ENCODE assay signal across 15 mouse cellular contexts in the genomic region with DNA sequence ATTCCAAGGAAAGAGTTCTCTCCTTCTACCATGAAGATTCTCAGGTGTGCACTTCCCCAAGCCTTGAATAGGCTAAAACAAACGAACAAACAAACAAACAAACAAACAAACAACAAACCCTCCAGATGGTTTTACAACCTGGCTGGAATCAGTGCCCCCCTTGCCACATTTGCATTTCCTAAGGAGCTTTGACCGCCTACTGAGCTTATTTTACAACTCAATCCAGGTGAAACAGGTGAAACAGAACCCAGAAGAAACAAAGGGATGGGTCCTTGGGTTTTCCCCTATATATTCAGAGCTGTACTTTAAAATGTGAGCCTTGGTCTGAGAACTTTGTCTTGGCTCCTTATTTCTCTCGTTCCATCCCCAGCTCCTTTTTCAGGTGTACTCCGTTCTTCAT. TPM values are rescaled to one million over a fixed set of nuclear protein-coding genes. Genes with fewer than 3 reads are reported as not detected.
DNase-seq lines count a peak whose midpoint lies in the region.
"Had no signal": no experiment of that assay in that cellular context is flagged by ENCODE, and none has a peak within 500 bp of the region (broad histone marks: within the 10 kb centered on the region; RNA-seq: fewer than 3 reads in every experiment).

No protein-coding gene starts in this region.

- DNase-seq in heart, adult 11 months, result peak; percentile 21
- DNase-seq in heart, postnatal 36 days, result no peak
- peak; percentile 63 for DNase-seq in R1 (ENCODE audit: low read depth, low spot score)
- no peak for DNase-seq in cerebellum, postnatal 25 days
- DNase-seq in liver, result no peak
- DNase-seq: adrenal gland, adult 8-10 months; adrenal gland, postnatal 14 days; adrenal gland, postnatal 36 days; B cell, adult 2 months; cerebellum, adult 11-12 months; cerebellum, adult 2 months; cerebellum, adult 9-10 months; cerebellum, postnatal 10 days; cerebellum, postnatal 36 days; embryo, embryonic 11 days had no signal

- intact Hi-C loops in heart, postnatal 36 days (cut with DNase I), result no loop called here

RNA-seq across cellular contexts. Expression of a gene that starts 16.2 kb away (rescaled TPM):
- total RNA-seq in heart, postnatal 36 days (2021), result 10 to 100 TPM; 13.5 to 16.2 TPM

Comparison
In these comparisons a context has a peak if more than half of its experiments do, and no peak if none do; other contexts are left out.
1. DNase-seq: peak in heart, adult 11 months (single experiment) and R1 (single experiment); none in heart, postnatal 36 days (0 of 2), cerebellum, postnatal 25 days (0 of 2) and liver (single experiment).